Mouse (Mus musculus) midbrain, embryonic 10.5 days (tissue): ENCODE measurements around the gene Tmsb15a. TPM values are rescaled to one million over a fixed set of nuclear protein-coding genes. Genes with fewer than 3 reads are reported as not detected.

Source experiments
- DNase-seq: peaks from one replicate; pipeline ENCODE4 v3.0.0-alpha.2; 2017; ENCODE audit warnings: low spot score
- H3K27ac ChIP-seq: fragments of 300-500 bp; sonication (generic); replicated peaks from 2 replicates; pipeline ENCODE4 v1.5.1; 2016; ENCODE audit warnings: mild to moderate bottlenecking
- H3K27me3 ChIP-seq: fragments of 300-500 bp; sonication (generic); 2 replicates; pipeline ENCODE4 v1.6.1; 2016; ENCODE audit warnings: low read depth, mild to moderate bottlenecking; ENCODE audit not compliant: poor library complexity, severe bottlenecking
- H3K36me3 ChIP-seq: fragments of 300-500 bp; sonication (generic); 2 replicates; pipeline ENCODE4 v1.6.1; 2016; ENCODE audit warnings: mild to moderate bottlenecking, moderate library complexity
- H3K4me1 ChIP-seq: fragments of 300-500 bp; sonication (generic); 2 replicates; pipeline ENCODE4 v1.6.1; 2016
- H3K4me3 ChIP-seq: fragments of 300-500 bp; sonication (generic); 2 replicates; pipeline ENCODE4 v1.5.1; 2016; ENCODE audit warnings: mild to moderate bottlenecking, moderate library complexity
- H3K9me3 ChIP-seq: fragments of 300-500 bp; sonication (generic); replicated peaks from 2 replicates; pipeline ENCODE4 v1.6.1; 2016; ENCODE audit warnings: mild to moderate bottlenecking
- WGBS: fragments of 180-500 bp; shearing (Covaris S2); methylation state at CpG from one replicate; pipeline ENCODE4 v1.1.7; 2016; 5-methylcytosine and 5-hydroxymethylcytosine counted together
- microRNA-seq: library from miRNA; unstranded; fragments of <30 nt; microRNA quantifications from one replicate; pipeline ENCODE4, GENCODE M21; 2017
- polyA plus RNA-seq: library from polyadenylated mRNA; unstranded; fragments of >200 nt; fragmentation: Nextera tagmentation; extraction: Ambion mirVana; gene quantifications from 2 replicates; pipeline ENCODE4 v1.2.1, GENCODE M21; 2016

The Tmsb15a gene
- polyA plus RNA-seq, 1 experiment from 2014 or later = not detected

DNA sequence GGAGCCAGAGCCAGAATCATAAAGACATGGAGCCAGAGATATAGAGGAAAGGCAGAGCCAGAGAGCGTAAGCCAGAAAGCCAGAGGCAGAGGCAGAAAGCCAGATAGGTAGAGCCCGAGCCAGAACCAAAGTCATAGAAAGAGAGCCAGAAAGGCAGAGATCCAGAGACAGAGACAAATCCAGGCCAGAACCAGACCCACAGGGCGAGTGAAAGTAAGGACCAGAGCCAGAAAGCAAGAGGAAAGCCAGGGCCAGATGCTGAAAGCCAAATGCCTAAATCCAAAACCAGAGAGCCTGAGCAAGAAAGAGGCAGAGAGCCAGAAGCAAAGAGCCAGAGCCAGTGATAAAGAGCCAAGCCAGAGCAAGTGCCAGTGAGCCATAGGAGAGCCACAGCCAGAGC, 37.3 kb downstream of the Tmsb15a start:
- Histone ChIP-seq H3K4me1 (no peaks in the 10 kb centered on the region), H3K9me3 (no peaks in the 10 kb centered on the region), H3K4me3 (no peak overlapping the region), H3K27ac (no peak overlapping the region), H3K36me3 (no peaks in the 10 kb centered on the region), H3K27me3 (peaks cover 82% of the 10 kb centered on the region)
- no peak for DNase-seq
- WGBS = 85% methylated on average over 3 of the region's 3 CpGs

DNA sequence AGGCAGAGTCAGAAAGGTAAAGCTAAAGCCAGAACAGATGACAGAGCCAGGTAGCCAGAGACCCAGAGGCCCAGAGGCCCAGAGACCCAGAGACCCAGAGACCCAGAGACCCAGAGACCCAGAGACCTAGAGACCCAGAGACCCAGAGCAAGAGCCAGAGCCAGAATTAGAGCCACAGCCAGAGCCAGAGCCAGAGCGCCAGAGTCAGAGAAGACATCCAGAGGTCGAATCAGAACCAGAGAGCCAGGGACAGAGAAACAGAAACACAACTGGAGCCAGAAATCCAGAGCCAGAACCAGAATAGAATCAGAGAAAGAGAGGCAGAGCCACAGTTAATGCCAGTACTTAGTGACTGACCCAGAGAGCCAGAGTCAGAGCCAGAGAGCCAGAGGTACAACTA, 43.2 kb downstream of the Tmsb15a start:
- Histone ChIP-seq H3K4me3 (no peak overlapping the region), H3K9me3 (no peaks in the 10 kb centered on the region), H3K27me3 (peaks cover 81% of the 10 kb centered on the region), H3K27ac (no peak overlapping the region), H3K36me3 (no peaks in the 10 kb centered on the region), H3K4me1 (no peaks in the 10 kb centered on the region)
- DNase-seq = no peak
- WGBS = 81% methylated on average over 2 of the region's 2 CpGs

Small RNA genes within 50 kb of the gene (microRNA-seq; reads per million reads assigned to microRNA genes)
- not detected for gene Mir7646

Other genes starting within 250 kb of the Tmsb15a start
- not detected in 2 replicates for gene AV320801, start 230.7 kb downstream of the Tmsb15a start, polyA plus RNA-seq
- 0.14 TPM in 1 of 2 replicates, not detected in the other for gene Nxf7, start 126.5 kb downstream of the Tmsb15a start, polyA plus RNA-seq
- not detected in 2 replicates for gene Prame, start 97.6 kb downstream of the Tmsb15a start, polyA plus RNA-seq
- not detected in 2 replicates for gene Tcp11x2, start 31.5 kb downstream of the Tmsb15a start, polyA plus RNA-seq
- 9.0 and 9.3 TPM in 2 replicates for gene Armcx5, start 17.5 kb upstream of the Tmsb15a start, polyA plus RNA-seq
- gene Gprasp1, start 17.5 kb upstream of the Tmsb15a start, polyA plus RNA-seq = 48.0 and 66.6 TPM in 2 replicates
- gene Bhlhb9, start 72.3 kb upstream of the Tmsb15a start, polyA plus RNA-seq = 46.6 and 54.3 TPM in 2 replicates
- 25.8 and 42.4 TPM in 2 replicates for gene Gprasp2, start 113.8 kb upstream of the Tmsb15a start, polyA plus RNA-seq